Mouse (Mus musculus): ENCODE measurements around the gene Slc10a7. TPM values are rescaled to one million over a fixed set of nuclear protein-coding genes. Genes with fewer than 3 reads are reported as not detected.
A peak's percentile ranks its signal among the peaks of the same experiment; 100 is the strongest.

Gene Slc10a7
- polyA plus RNA-seq, 2 experiments, result 13.1 to 20.9 TPM

GRCm38 (mm10) chr8:78642376-78642775 lies 133.2 kb downstream of the Slc10a7 start:
- Histone ChIP-seq H3K4me1 (ENCODE audit: control insufficient read depth, insufficient read depth, low read length) (peaks cover 22% of the 10 kb centered on the region), H3K36me3 (ENCODE audit: control insufficient read depth, insufficient read depth, low read length) (no peaks in the 10 kb centered on the region), H3K27me3 (ENCODE audit: control insufficient read depth, insufficient read depth, low read length) (no peaks in the 10 kb centered on the region), H3K4me3 (replicated peaks; ENCODE audit: low read length) (no peak overlapping the region), H3K4me2 (replicated peaks; ENCODE audit: low read depth, low read length, severe bottlenecking) (no peak overlapping the region), H3K9ac (ENCODE audit: low read depth, low read length, severe bottlenecking) (no peak overlapping the region), H3K9me3 (ENCODE audit: control insufficient read depth, low read length) (no peaks in the 10 kb centered on the region), H3K27ac (replicated peaks; ENCODE audit: low read depth, low read length) (no peak overlapping the region)
- no peak for DNase-seq (ENCODE audit: low spot score)
- no peak for ATAC-seq (ENCODE audit: low FRiP score, low read depth)
- 22% methylated on average over 5 of the region's 5 CpGs for WGBS
- no peak for TF ChIP-seq POLR2A (IDR thresholded peaks at IDR 0.05; ENCODE audit: borderline replicate concordance, extremely low read depth, insufficient read depth, insufficient read length)

GRCm38 (mm10) chr8:78647000-78647656 lies 138.0 kb downstream of the Slc10a7 start:
- no peak for ATAC-seq (ENCODE audit: low FRiP score, low read depth)
- H3K4me2 ChIP-seq (replicated peaks; ENCODE audit: low read depth, low read length, severe bottlenecking), result no peak overlapping the region
- H3K27ac ChIP-seq (replicated peaks; ENCODE audit: low read depth, low read length), result no peak overlapping the region
- no peak for DNase-seq (ENCODE audit: low spot score)
- H3K4me1 ChIP-seq (ENCODE audit: control insufficient read depth, insufficient read depth, low read length), result peaks cover 21% of the 10 kb centered on the region
- H3K4me3 ChIP-seq (replicated peaks; ENCODE audit: low read length), result no peak overlapping the region
- TF ChIP-seq POLR2A (IDR thresholded peaks at IDR 0.05; ENCODE audit: borderline replicate concordance, extremely low read depth, insufficient read depth, insufficient read length), result no peak
- no peaks in the 10 kb centered on the region for H3K27me3 ChIP-seq (ENCODE audit: control insufficient read depth, insufficient read depth, low read length)
- 62% methylated on average over 8 of the region's 8 CpGs for WGBS
- H3K9ac ChIP-seq (ENCODE audit: low read depth, low read length, severe bottlenecking), result no peak overlapping the region
- H3K36me3 ChIP-seq (ENCODE audit: control insufficient read depth, insufficient read depth, low read length), result no peaks in the 10 kb centered on the region
- H3K9me3 ChIP-seq (ENCODE audit: control insufficient read depth, low read length), result no peaks in the 10 kb centered on the region

- 62% methylated on average over 4 of the region's 4 CpGs for WGBS
- H3K9me3 ChIP-seq (ENCODE audit: control insufficient read depth, low read length), result no peaks in the 10 kb centered on the region
- H3K27ac ChIP-seq (replicated peaks; ENCODE audit: low read depth, low read length), result no peak overlapping the region
- H3K4me1 ChIP-seq (ENCODE audit: control insufficient read depth, insufficient read depth, low read length), result peaks cover 22% of the 10 kb centered on the region
- H3K4me3 ChIP-seq (replicated peaks; ENCODE audit: low read length), result no peak overlapping the region
- TF ChIP-seq POLR2A (IDR thresholded peaks at IDR 0.05; ENCODE audit: borderline replicate concordance, extremely low read depth, insufficient read depth, insufficient read length), result no peak
- H3K4me2 ChIP-seq (replicated peaks; ENCODE audit: low read depth, low read length, severe bottlenecking), result no peak overlapping the region
- H3K36me3 ChIP-seq (ENCODE audit: control insufficient read depth, insufficient read depth, low read length), result no peaks in the 10 kb centered on the region
- no peaks in the 10 kb centered on the region for H3K27me3 ChIP-seq (ENCODE audit: control insufficient read depth, insufficient read depth, low read length)
- DNase-seq (ENCODE audit: low spot score), result no peak
- H3K9ac ChIP-seq (ENCODE audit: low read depth, low read length, severe bottlenecking), result no peak overlapping the region
- ATAC-seq (ENCODE audit: low FRiP score, low read depth), result no peak
Measured at GRCm38 (mm10) chr8:78647846-78648245, 138.7 kb downstream of the Slc10a7 start.

GRCm38 (mm10) chr8:78648918-78649317 lies 139.8 kb downstream of the Slc10a7 start:
- ATAC-seq (ENCODE audit: low FRiP score, low read depth), result no peak
- Histone ChIP-seq H3K4me2 (replicated peaks; ENCODE audit: low read depth, low read length, severe bottlenecking) (no peak overlapping the region), H3K9ac (ENCODE audit: low read depth, low read length, severe bottlenecking) (no peak overlapping the region), H3K9me3 (ENCODE audit: control insufficient read depth, low read length) (no peaks in the 10 kb centered on the region), H3K27ac (replicated peaks; ENCODE audit: low read depth, low read length) (no peak overlapping the region), H3K27me3 (ENCODE audit: control insufficient read depth, insufficient read depth, low read length) (no peaks in the 10 kb centered on the region), H3K4me3 (replicated peaks; ENCODE audit: low read length) (no peak overlapping the region), H3K4me1 (ENCODE audit: control insufficient read depth, insufficient read depth, low read length) (peaks cover 19% of the 10 kb centered on the region), H3K36me3 (ENCODE audit: control insufficient read depth, insufficient read depth, low read length) (no peaks in the 10 kb centered on the region)
- DNase-seq (ENCODE audit: low spot score), result peak; percentile 77
- TF ChIP-seq POLR2A (IDR thresholded peaks at IDR 0.05; ENCODE audit: borderline replicate concordance, extremely low read depth, insufficient read depth, insufficient read length), result no peak
- 22% methylated on average over 7 of the region's 7 CpGs for WGBS

GRCm38 (mm10) chr8:78651670-78652069 lies 142.5 kb downstream of the Slc10a7 start:
- Histone ChIP-seq H3K9me3 (ENCODE audit: control insufficient read depth, low read length) (no peaks in the 10 kb centered on the region), H3K4me3 (replicated peaks; ENCODE audit: low read length) (no peak overlapping the region), H3K4me1 (ENCODE audit: control insufficient read depth, insufficient read depth, low read length) (peaks cover 15% of the 10 kb centered on the region), H3K4me2 (replicated peaks; ENCODE audit: low read depth, low read length, severe bottlenecking) (no peak overlapping the region), H3K36me3 (ENCODE audit: control insufficient read depth, insufficient read depth, low read length) (no peaks in the 10 kb centered on the region), H3K27ac (replicated peaks; ENCODE audit: low read depth, low read length) (no peak overlapping the region), H3K9ac (ENCODE audit: low read depth, low read length, severe bottlenecking) (no peak overlapping the region), H3K27me3 (ENCODE audit: control insufficient read depth, insufficient read depth, low read length) (no peaks in the 10 kb centered on the region)
- DNase-seq (ENCODE audit: low spot score) (no peak), ATAC-seq (ENCODE audit: low FRiP score, low read depth) (no peak)
- no peak for TF ChIP-seq POLR2A (IDR thresholded peaks at IDR 0.05; ENCODE audit: borderline replicate concordance, extremely low read depth, insufficient read depth, insufficient read length)
- 79% methylated on average over 3 of the region's 3 CpGs for WGBS

Measured in limb, embryonic 14.5 days (tissue).